Mouse (Mus musculus) spleen, adult 12 weeks (tissue): ENCODE results near the gene Gm21970.

Experiments used
- DNase-seq: peaks from one replicate; pipeline ENCODE4 v3.0.0; 2022; ENCODE audit warnings: low spot score

Gene Gm21970

GRCm38 (mm10) chr16:91463400-91463799 is 71.9 kb downstream of the Gm21970 start:
- no peak for DNase-seq

- no peak for DNase-seq
Measured at GRCm38 (mm10) chr16:91463836-91464400, 72.4 kb downstream of the Gm21970 start.

- peak; percentile 81 for DNase-seq
Measured at GRCm38 (mm10) chr16:91464594-91465504, 73.3 kb downstream of the Gm21970 start.

- no peak for DNase-seq
Measured at GRCm38 (mm10) chr16:91465505-91466240, 74.2 kb downstream of the Gm21970 start.

- no peak for DNase-seq
Measured at GRCm38 (mm10) chr16:91466566-91466965, 75.0 kb downstream of the Gm21970 start.
